ENCODE assay signal across 18 mouse cellular contexts in genomic region chr14:119532889-119533546, GRCm38 (mm10).
"Had no signal": no experiment of that assay in that cellular context is flagged by ENCODE, and none has a peak within 500 bp of the region (broad histone marks: within the 10 kb centered on the region; RNA-seq: fewer than 3 reads in every experiment).

No protein-coding gene starts in this region.

- H3K9ac ChIP-seq: limb, embryonic 13.5 days; liver, embryonic 12.5 days; liver, embryonic 15.5 days; neural tube, embryonic 13.5 days had no signal

- H3K4me1 ChIP-seq: limb, embryonic 10.5 days; liver, embryonic 12.5 days; liver, embryonic 15.5 days; neural tube, embryonic 13.5 days had no signal

- H3K27me3 ChIP-seq: limb, embryonic 13.5 days; liver, embryonic 12.5 days; liver, embryonic 15.5 days; neural tube, embryonic 13.5 days had no signal

- ATAC-seq: intestine, embryonic 16.5 days; liver, embryonic 12.5 days had no signal

- H3K36me3 ChIP-seq: limb, embryonic 10.5 days; limb, embryonic 13.5 days; liver, embryonic 12.5 days; liver, embryonic 15.5 days; neural tube, embryonic 13.5 days had no signal

- H3K27ac ChIP-seq: kidney, postnatal 0 days; layer of hippocampus, adult 2 months; limb, embryonic 10.5 days; limb, embryonic 13.5 days; liver, embryonic 12.5 days; liver, embryonic 15.5 days; neural tube, embryonic 13.5 days had no signal

- H3K4me2 ChIP-seq: limb, embryonic 13.5 days; liver, embryonic 12.5 days; liver, embryonic 15.5 days; neural tube, embryonic 13.5 days had no signal

- H3K9me3 ChIP-seq: limb, embryonic 10.5 days; limb, embryonic 13.5 days; liver, embryonic 12.5 days; liver, embryonic 15.5 days; neural tube, embryonic 13.5 days had no signal

- DNase-seq: kidney, adult 18-20 months; kidney, postnatal 25 days; layer of hippocampus, adult 9-11 months; liver; lung, adult 18-20 months; lung, postnatal 14 days; lung, postnatal 4 days; thymus, adult 18-20 months; thymus, postnatal 36 days had no signal

- H3K4me3 ChIP-seq: layer of hippocampus, adult 2 months; limb, embryonic 10.5 days; limb, embryonic 13.5 days; liver, embryonic 12.5 days; liver, embryonic 15.5 days; myocyte; neural tube, embryonic 13.5 days had no signal
